Mouse (Mus musculus): ENCODE results near the gene Kif26b. TPM values are rescaled to one million over a fixed set of nuclear protein-coding genes. Genes with fewer than 3 reads are reported as not detected.
A peak's percentile ranks its signal among the peaks of the same experiment; 100 is the strongest.

Kif26b gene
- polyA plus RNA-seq, 1 experiment from 2014 or later, result 2.9 TPM

DNA sequence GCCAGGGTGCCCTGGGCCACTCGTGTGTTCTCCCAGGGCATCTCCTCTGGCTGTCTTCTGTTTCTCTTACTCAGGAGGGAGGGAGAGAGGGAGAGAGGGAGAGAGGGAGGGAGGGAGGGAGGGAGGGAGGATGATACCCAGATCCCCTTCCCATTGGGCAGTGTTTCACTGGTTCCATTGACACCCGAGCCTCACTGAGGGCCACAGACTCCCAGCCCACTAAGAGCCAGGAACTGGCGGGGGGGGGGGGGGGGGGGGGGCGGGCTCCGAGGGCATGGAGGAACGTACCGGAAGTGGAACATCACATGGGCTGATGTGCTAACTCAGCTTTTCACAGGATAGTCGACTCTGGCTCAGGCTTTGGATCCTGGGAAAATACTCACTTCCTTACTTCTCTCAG lies 15.0 kb upstream of the Kif26b start:
- Histone ChIP-seq H3K27me3 (no peaks in the 10 kb centered on the region), H3K9ac (no peak overlapping the region), H3K36me3 (ENCODE audit: poor library complexity, severe bottlenecking) (no peaks in the 10 kb centered on the region), H3K4me2 (no peak overlapping the region), H3K4me3 (no peak overlapping the region), H3K9me3 (replicated peaks) (no peaks in the 10 kb centered on the region), H3K27ac (no peak overlapping the region), H3K4me1 (no peaks in the 10 kb centered on the region)
- no peak for ATAC-seq
- WGBS, result 50% methylated on average over 6 of the region's 8 CpGs

GRCm38 (mm10) chr1:178515839-178516238 lies 13.1 kb upstream of the Kif26b start:
- Histone ChIP-seq H3K9ac (no peak overlapping the region), H3K4me3 (no peak overlapping the region), H3K4me1 (no peaks in the 10 kb centered on the region), H3K27me3 (no peaks in the 10 kb centered on the region), H3K36me3 (ENCODE audit: poor library complexity, severe bottlenecking) (no peaks in the 10 kb centered on the region), H3K27ac (no peak overlapping the region), H3K9me3 (replicated peaks) (no peaks in the 10 kb centered on the region), H3K4me2 (no peak overlapping the region)
- 82% methylated on average over 2 of the region's 2 CpGs for WGBS
- no peak for ATAC-seq

- no peak overlapping the region for H3K4me2 ChIP-seq
- ATAC-seq, result peak; percentile 79
- WGBS, result 59% methylated on average over 5 of the region's 5 CpGs
Measured at GRCm38 (mm10) chr1:178522389-178522788, 6.5 kb upstream of the Kif26b start.

DNA sequence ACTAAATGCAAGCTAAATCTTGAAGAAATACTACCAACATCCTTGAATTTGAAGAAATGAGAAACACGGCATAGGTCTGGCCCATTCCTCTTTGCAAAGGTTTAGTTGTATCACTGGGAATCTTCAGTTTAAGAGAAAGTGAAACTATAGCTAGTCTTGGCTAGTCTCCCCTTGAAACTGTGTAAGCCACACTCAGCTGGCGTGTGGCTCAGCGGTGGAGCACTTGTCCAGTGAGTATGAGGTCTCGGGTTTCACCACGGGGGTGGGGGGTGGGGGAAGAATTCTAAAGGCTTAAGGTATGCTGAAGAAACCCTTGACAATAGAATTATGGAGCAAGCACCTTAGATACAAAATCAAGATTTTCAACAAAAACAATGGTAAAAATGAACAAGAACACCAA lies 5.8 kb upstream of the Kif26b start:
- Histone ChIP-seq H3K27me3 (peaks cover 6% of the 10 kb centered on the region), H3K9ac (no peak overlapping the region), H3K4me3 (no peak overlapping the region), H3K4me2 (no peak overlapping the region), H3K27ac (no peak overlapping the region), H3K4me1 (peaks cover 14% of the 10 kb centered on the region), H3K9me3 (replicated peaks) (no peaks in the 10 kb centered on the region), H3K36me3 (ENCODE audit: poor library complexity, severe bottlenecking) (no peaks in the 10 kb centered on the region)
- ATAC-seq, result no peak
- 44% methylated on average over 5 of the region's 5 CpGs for whole genome bisulfite sequencing

More at GRCm38 (mm10) chr1:178522389-178522788, 6.5 kb upstream of the Kif26b start:
- H3K4me1 ChIP-seq, result peaks cover 8% of the 10 kb centered on the region; the same call in 1 of the 2 replicates
- H3K9ac ChIP-seq, result no peak overlapping the region
- H3K36me3 ChIP-seq (ENCODE audit: poor library complexity, severe bottlenecking), result no peaks in the 10 kb centered on the region
- no peak overlapping the region for H3K4me3 ChIP-seq
- no peaks in the 10 kb centered on the region for H3K27me3 ChIP-seq
- H3K9me3 ChIP-seq (replicated peaks), result no peaks in the 10 kb centered on the region
- H3K27ac ChIP-seq, result no peak overlapping the region

- peak overlapping the region; percentile 100 for H3K4me2 ChIP-seq
- no peaks in the 10 kb centered on the region for H3K36me3 ChIP-seq (ENCODE audit: poor library complexity, severe bottlenecking)
- under 1% methylated on average over 21 of the region's 21 CpGs for WGBS
- H3K4me1 ChIP-seq, result peaks cover 35% of the 10 kb centered on the region
- peak overlapping the region; percentile 58 for H3K4me3 ChIP-seq
- 0 out of 2 replicates have a peak overlapping the region, but pooled peaks have one; percentile 50 for H3K9ac ChIP-seq
- peaks cover 35% of the 10 kb centered on the region for H3K27me3 ChIP-seq
- ATAC-seq, result peak; percentile 32
- H3K27ac ChIP-seq, result no peak overlapping the region
- no peaks in the 10 kb centered on the region for H3K9me3 ChIP-seq (replicated peaks)
Measured at GRCm38 (mm10) chr1:178527185-178527546, 1.8 kb upstream of the Kif26b start.

DNA sequence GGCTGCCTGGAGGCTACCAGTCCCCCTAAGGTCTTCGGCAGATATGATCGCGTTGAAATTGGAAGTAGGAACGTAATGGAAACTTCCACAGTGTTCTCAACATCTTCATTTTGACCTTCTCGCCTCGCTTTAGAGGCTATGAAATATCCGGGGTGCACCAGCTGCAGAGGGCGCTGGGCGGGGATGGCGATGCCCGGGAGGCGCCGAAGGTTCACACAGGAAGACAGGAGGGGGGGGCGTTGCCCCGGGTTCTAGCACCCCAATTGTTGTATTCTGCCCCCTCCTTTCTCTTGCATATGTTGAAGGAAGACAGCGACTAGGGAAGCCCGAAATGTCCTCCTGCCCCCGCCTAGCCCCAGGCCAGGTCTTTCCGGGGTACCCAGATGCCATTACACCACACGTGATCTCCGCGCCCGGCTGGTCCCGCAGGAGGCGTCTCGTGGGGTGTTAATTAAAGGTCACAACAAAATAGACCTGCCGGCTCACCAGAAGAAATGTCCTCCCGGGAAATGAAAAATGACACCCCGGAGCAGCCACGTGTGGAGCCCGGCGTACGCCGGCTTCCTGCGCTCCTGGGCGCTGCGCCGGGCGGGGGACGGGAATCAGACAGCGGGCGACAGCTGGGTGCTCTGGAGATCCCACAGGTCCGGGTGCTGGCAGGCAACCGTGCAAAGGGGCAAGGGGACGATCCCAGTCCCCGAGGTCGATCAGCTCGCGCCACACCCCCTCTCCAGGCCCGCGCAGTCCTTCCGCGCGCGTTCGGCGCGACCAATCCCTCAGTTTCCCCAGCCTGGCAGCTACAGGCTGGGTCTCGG lies 1.2 kb upstream of the Kif26b start:
- no peak overlapping the region for H3K27ac ChIP-seq
- H3K36me3 ChIP-seq (ENCODE audit: poor library complexity, severe bottlenecking), result no peaks in the 10 kb centered on the region
- peaks cover 35% of the 10 kb centered on the region for H3K27me3 ChIP-seq
- H3K4me1 ChIP-seq, result peaks cover 32% of the 10 kb centered on the region
- WGBS, result 0% methylated on average over 56 of the region's 59 CpGs
- peak overlapping the region; percentile 100 for H3K4me2 ChIP-seq
- no peaks in the 10 kb centered on the region for H3K9me3 ChIP-seq (replicated peaks)
- H3K4me3 ChIP-seq, result peak overlapping the region; percentile 58
- peak overlapping the region; percentile 74 for H3K9ac ChIP-seq
- peak; percentile 26 for ATAC-seq

GRCm38 (mm10) chr1:178529512-178530300 lies 781 bp downstream of the Kif26b start:
- under 1% methylated on average over 38 of the region's 38 CpGs for WGBS
- H3K27ac ChIP-seq, result no peak overlapping the region
- H3K9ac ChIP-seq, result peak overlapping the region; percentile 74
- H3K4me2 ChIP-seq, result peak overlapping the region; percentile 100
- peak overlapping the region; percentile 58 for H3K4me3 ChIP-seq
- ATAC-seq, result no peak; the same call in 1 of the 2 replicates
- H3K4me1 ChIP-seq, result peaks cover 28% of the 10 kb centered on the region
- H3K9me3 ChIP-seq (replicated peaks), result no peaks in the 10 kb centered on the region
- H3K36me3 ChIP-seq (ENCODE audit: poor library complexity, severe bottlenecking), result no peaks in the 10 kb centered on the region
- H3K27me3 ChIP-seq, result peaks cover 35% of the 10 kb centered on the region

GRCm38 (mm10) chr1:178530301-178531078 lies 1.6 kb downstream of the Kif26b start:
- H3K27me3 ChIP-seq, result peaks cover 35% of the 10 kb centered on the region

GRCm38 (mm10) chr1:178540247-178540646 lies 11.3 kb downstream of the Kif26b start:
- Histone ChIP-seq H3K36me3 (ENCODE audit: poor library complexity, severe bottlenecking) (no peaks in the 10 kb centered on the region), H3K4me1 (no peaks in the 10 kb centered on the region)
- 76% methylated on average over 10 of the region's 10 CpGs for WGBS

More at GRCm38 (mm10) chr1:178530301-178531078, 1.6 kb downstream of the Kif26b start:
- Histone ChIP-seq H3K36me3 (ENCODE audit: poor library complexity, severe bottlenecking) (no peaks in the 10 kb centered on the region), H3K9me3 (replicated peaks) (no peaks in the 10 kb centered on the region), H3K4me1 (peaks cover 28% of the 10 kb centered on the region), H3K9ac (peak overlapping the region; percentile 74), H3K4me3 (peak overlapping the region; percentile 58), H3K4me2 (peak overlapping the region; percentile 100), H3K27ac (no peak overlapping the region; the same call in 1 of the 2 replicates)
- WGBS, result 0% methylated on average over 54 of the region's 62 CpGs
- peak; percentile 60 for ATAC-seq

GRCm38 (mm10) chr1:178542415-178542814 lies 13.5 kb downstream of the Kif26b start:
- Histone ChIP-seq H3K36me3 (ENCODE audit: poor library complexity, severe bottlenecking) (no peaks in the 10 kb centered on the region), H3K27ac (no peak overlapping the region), H3K4me2 (no peak overlapping the region), H3K9ac (no peak overlapping the region), H3K4me1 (no peaks in the 10 kb centered on the region), H3K4me3 (no peak overlapping the region), H3K27me3 (no peaks in the 10 kb centered on the region), H3K9me3 (replicated peaks) (no peaks in the 10 kb centered on the region)
- ATAC-seq, result no peak
- WGBS, result 91% methylated on average over 5 of the region's 5 CpGs

More at GRCm38 (mm10) chr1:178540247-178540646, 11.3 kb downstream of the Kif26b start:
- ATAC-seq, result no peak
- H3K27me3 ChIP-seq, result no peaks in the 10 kb centered on the region
- no peak overlapping the region for H3K9ac ChIP-seq
- H3K27ac ChIP-seq, result no peak overlapping the region
- H3K4me3 ChIP-seq, result no peak overlapping the region
- H3K9me3 ChIP-seq (replicated peaks), result no peaks in the 10 kb centered on the region
- H3K4me2 ChIP-seq, result no peak overlapping the region

GRCm38 (mm10) chr1:178542990-178543944 lies 14.3 kb downstream of the Kif26b start:
- H3K36me3 ChIP-seq (ENCODE audit: poor library complexity, severe bottlenecking), result no peaks in the 10 kb centered on the region
- no peaks in the 10 kb centered on the region for H3K4me1 ChIP-seq
- no peaks in the 10 kb centered on the region for H3K9me3 ChIP-seq (replicated peaks)
- 92% methylated on average over 8 of the region's 8 CpGs for WGBS
- no peak for ATAC-seq
- no peak overlapping the region for H3K4me2 ChIP-seq
- H3K4me3 ChIP-seq, result no peak overlapping the region
- H3K27ac ChIP-seq, result no peak overlapping the region
- H3K9ac ChIP-seq, result no peak overlapping the region
- no peaks in the 10 kb centered on the region for H3K27me3 ChIP-seq
